Mouse (Mus musculus) common myeloid progenitor, adult 5-6 weeks (primary cell): Measurements from ENCODE around the gene Lamc2. TPM values are rescaled to one million over a fixed set of nuclear protein-coding genes. Genes with fewer than 3 reads are reported as not detected.

ENCODE experiments used
- total RNA-seq: library from RNA; stranded (forward); fragments of 200-1000, 187-1606 nt; gene quantifications from 2 replicates; pipeline ENCODE4 v1.2.3, GENCODE M21; 2017

Gene Lamc2
- total RNA-seq, 1 experiment from 2014 or later = not detected

Other genes with a start within 250 kb of the Lamc2 start
- gene Nmnat2, start 231.5 kb downstream of the Lamc2 start, total RNA-seq = 0.09 TPM in 1 of 2 replicates, not detected in the other
- 2.1 and 3.6 TPM in 2 replicates for gene Lamc1, start 146.3 kb upstream of the Lamc2 start, total RNA-seq
- gene Shcbp1l, start 238.7 kb upstream of the Lamc2 start, total RNA-seq = 0.68 and 1.0 TPM in 2 replicates